Mouse (Mus musculus) megakaryocyte, embryonic 14.5 days (primary cell): Measurements from ENCODE around the gene Nt5c3. TPM values are rescaled to one million over a fixed set of nuclear protein-coding genes. Genes with fewer than 3 reads are reported as not detected.

Experiments used
- H3K27me3 ChIP-seq: replicated peaks from 2 replicates; pipeline ENCODE3; 2012; ENCODE audit warnings: inconsistent platforms
- H3K36me3 ChIP-seq: replicated peaks from 2 replicates; pipeline ENCODE3; 2012; ENCODE audit warnings: low read length, inconsistent platforms, mixed read lengths
- H3K4me1 ChIP-seq: 2 replicates; pipeline ENCODE4 v1.6.1; 2012; ENCODE audit warnings: inconsistent platforms
- H3K4me3 ChIP-seq: replicated peaks from 2 replicates; pipeline ENCODE3; 2012; ENCODE audit warnings: moderate library complexity, mild to moderate bottlenecking, inconsistent platforms
- H3K9me3 ChIP-seq: 2 replicates; pipeline ENCODE4 v1.6.1; 2012; ENCODE audit warnings: inconsistent platforms
- FLI1 ChIP-seq: IDR thresholded peaks from 2 replicates; pipeline ENCODE4 v1.6.1; 2012; ENCODE audit warnings: low read length, inconsistent platforms, mixed read lengths
- GATA1 ChIP-seq: IDR thresholded peaks from 3 replicates; pipeline ENCODE4 v1.6.1; 2012; ENCODE audit warnings: mixed read lengths, low read length, inconsistent platforms, borderline replicate concordance
- polyA plus RNA-seq: library from polyadenylated mRNA; stranded (reverse); fragments of >175 nt; gene quantifications from 2 replicates; pipeline ENCODE4 v1.2.3, GENCODE M21; 2012; ENCODE audit warnings: low replicate concordance; ENCODE audit not compliant: insufficient read depth

Nt5c3 gene
- polyA plus RNA-seq, 1 experiment: 108 TPM

GRCm38 (mm10) chr6:56844365-56844764 lies 79.4 kb downstream of the Nt5c3 start:
- Histone ChIP-seq H3K27me3 (peaks cover 3% of the 10 kb centered on the region), H3K4me3 (no peak overlapping the region), H3K9me3 (no peaks in the 10 kb centered on the region), H3K36me3 (no peaks in the 10 kb centered on the region), H3K4me1 (peaks cover 16% of the 10 kb centered on the region)
- TF ChIP-seq FLI1: no peak
- TF ChIP-seq GATA1: no peak

GRCm38 (mm10) chr6:56843229-56843628 lies 80.5 kb downstream of the Nt5c3 start:
- no peak for TF ChIP-seq GATA1
- TF ChIP-seq FLI1: no peak
- H3K36me3 ChIP-seq: no peaks in the 10 kb centered on the region
- peaks cover 3% of the 10 kb centered on the region for H3K27me3 ChIP-seq
- no peaks in the 10 kb centered on the region for H3K9me3 ChIP-seq
- H3K4me1 ChIP-seq: peaks cover 13% of the 10 kb centered on the region
- no peak overlapping the region for H3K4me3 ChIP-seq

GRCm38 (mm10) chr6:56837621-56838020 lies 86.1 kb downstream of the Nt5c3 start:
- no peak for TF ChIP-seq GATA1
- TF ChIP-seq FLI1: no peak

GRCm38 (mm10) chr6:56837166-56837565 lies 86.6 kb downstream of the Nt5c3 start:
- Histone ChIP-seq H3K27me3 (peaks cover 12% of the 10 kb centered on the region), H3K4me1 (peaks cover 11% of the 10 kb centered on the region), H3K9me3 (no peaks in the 10 kb centered on the region), H3K4me3 (no peak overlapping the region), H3K36me3 (no peaks in the 10 kb centered on the region)
- no peak for TF ChIP-seq FLI1
- no peak for TF ChIP-seq GATA1

More at GRCm38 (mm10) chr6:56837621-56838020, 86.1 kb downstream of the Nt5c3 start:
- peaks cover 9% of the 10 kb centered on the region for H3K27me3 ChIP-seq
- H3K4me1 ChIP-seq: peaks cover 6% of the 10 kb centered on the region
- no peaks in the 10 kb centered on the region for H3K9me3 ChIP-seq
- H3K36me3 ChIP-seq: no peaks in the 10 kb centered on the region
- no peak overlapping the region for H3K4me3 ChIP-seq

- H3K27me3 ChIP-seq: peaks cover 18% of the 10 kb centered on the region
- no peak overlapping the region for H3K4me3 ChIP-seq
- peaks cover 15% of the 10 kb centered on the region for H3K4me1 ChIP-seq
- no peaks in the 10 kb centered on the region for H3K9me3 ChIP-seq
- TF ChIP-seq GATA1 (no peak), FLI1 (no peak)
- H3K36me3 ChIP-seq: no peaks in the 10 kb centered on the region
Observed at GRCm38 (mm10) chr6:56835532-56835931, 88.2 kb downstream of the Nt5c3 start.

GRCm38 (mm10) chr6:56834769-56835168 lies 89.0 kb downstream of the Nt5c3 start:
- Histone ChIP-seq H3K4me3 (no peak overlapping the region), H3K36me3 (no peaks in the 10 kb centered on the region), H3K9me3 (no peaks in the 10 kb centered on the region), H3K27me3 (peaks cover 16% of the 10 kb centered on the region), H3K4me1 (peaks cover 14% of the 10 kb centered on the region)
- TF ChIP-seq FLI1 (no peak), GATA1 (no peak)

- no peaks in the 10 kb centered on the region for H3K9me3 ChIP-seq
- H3K4me1 ChIP-seq: peaks cover 11% of the 10 kb centered on the region
- H3K27me3 ChIP-seq: peaks cover 16% of the 10 kb centered on the region
- TF ChIP-seq GATA1 (no peak), FLI1 (no peak)
- peak overlapping the region; percentile 18 for H3K4me3 ChIP-seq
- H3K36me3 ChIP-seq: no peaks in the 10 kb centered on the region
Observed at GRCm38 (mm10) chr6:56832830-56833229, 90.9 kb downstream of the Nt5c3 start.

- Histone ChIP-seq H3K9me3 (no peaks in the 10 kb centered on the region), H3K4me1 (peaks cover 11% of the 10 kb centered on the region), H3K4me3 (peak overlapping the region; percentile 92), H3K36me3 (no peaks in the 10 kb centered on the region), H3K27me3 (peaks cover 16% of the 10 kb centered on the region)
- TF ChIP-seq GATA1 (no peak), FLI1 (no peak)
Observed at GRCm38 (mm10) chr6:56832407-56832796, 91.3 kb downstream of the Nt5c3 start.

Other genes with a start within 250 kb of the Nt5c3 start
- not detected in 2 replicates for gene Lsm5, start 219.2 kb downstream of the Nt5c3 start, polyA plus RNA-seq
- gene Avl9, start 209.0 kb downstream of the Nt5c3 start, polyA plus RNA-seq: 1.1 and 1.3 TPM in 2 replicates
- 0.78 and 2.1 TPM in 2 replicates for gene Kbtbd2, start 126.1 kb downstream of the Nt5c3 start, polyA plus RNA-seq
- gene Fkbp9, start 91.9 kb downstream of the Nt5c3 start, polyA plus RNA-seq: 0.94 TPM in 1 of 2 replicates, not detected in the other
- not detected in 2 replicates for gene Vmn1r4, start 83 bp upstream of the Nt5c3 start, polyA plus RNA-seq
- not detected in 2 replicates for gene Vmn1r5, start 46.3 kb upstream of the Nt5c3 start, polyA plus RNA-seq
- not detected in 2 replicates for gene Vmn1r6, start 73.3 kb upstream of the Nt5c3 start, polyA plus RNA-seq
- not detected in 2 replicates for gene Vmn1r7, start 101.4 kb upstream of the Nt5c3 start, polyA plus RNA-seq
- gene Vmn1r8, start 108.4 kb upstream of the Nt5c3 start, polyA plus RNA-seq: not detected in 2 replicates
- gene Vmn1r9, start 142.9 kb upstream of the Nt5c3 start, polyA plus RNA-seq: not detected in 2 replicates
- not detected in 2 replicates for gene Vmn1r10, start 185.5 kb upstream of the Nt5c3 start, polyA plus RNA-seq
- gene Vmn1r11, start 209.5 kb upstream of the Nt5c3 start, polyA plus RNA-seq: not detected in 2 replicates
- gene Vmn1r12, start 233.0 kb upstream of the Nt5c3 start, polyA plus RNA-seq: not detected in 2 replicates